Mouse (Mus musculus) heart, embryonic 16.5 days (tissue): ENCODE measurements around the gene Olfr183. TPM values are rescaled to one million over a fixed set of nuclear protein-coding genes. Genes with fewer than 3 reads are reported as not detected.

Experiments
- polyA plus RNA-seq: library from polyadenylated mRNA; unstranded; fragments of >200 nt; fragmentation: Nextera tagmentation; extraction: Ambion mirVana; gene quantifications from 2 replicates; pipeline ENCODE4 v1.2.1, GENCODE M21; 2015

Gene Olfr183
- polyA plus RNA-seq, 1 experiment from 2014 or later = not detected

Other genes with a start within 250 kb of the Olfr183 start
- not detected in 2 replicates for gene Olfr172, start 232.2 kb upstream of the Olfr183 start, polyA plus RNA-seq
- not detected in 2 replicates for gene Olfr173, start 195.1 kb upstream of the Olfr183 start, polyA plus RNA-seq
- not detected in 2 replicates for gene Olfr175-ps1, start 168.6 kb upstream of the Olfr183 start, polyA plus RNA-seq
- not detected in 2 replicates for gene Olfr177, start 120.6 kb upstream of the Olfr183 start, polyA plus RNA-seq
- not detected in 2 replicates for gene Olfr178, start 103.3 kb upstream of the Olfr183 start, polyA plus RNA-seq
- not detected in 2 replicates for gene Olfr181, start 66.6 kb upstream of the Olfr183 start, polyA plus RNA-seq
- gene Olfr180, start 66.0 kb upstream of the Olfr183 start, polyA plus RNA-seq = not detected in 2 replicates
- not detected in 2 replicates for gene Olfr186, start 34.9 kb downstream of the Olfr183 start, polyA plus RNA-seq
- gene Olfr187, start 44.4 kb downstream of the Olfr183 start, polyA plus RNA-seq = not detected in 2 replicates
- not detected in 2 replicates for gene Olfr190, start 82.6 kb downstream of the Olfr183 start, polyA plus RNA-seq
- gene Olfr191, start 94.5 kb downstream of the Olfr183 start, polyA plus RNA-seq = not detected in 2 replicates
- gene Olfr193, start 116.5 kb downstream of the Olfr183 start, polyA plus RNA-seq = not detected in 2 replicates
- gene Olfr194, start 125.7 kb downstream of the Olfr183 start, polyA plus RNA-seq = not detected in 2 replicates
- gene Olfr195, start 151.7 kb downstream of the Olfr183 start, polyA plus RNA-seq = not detected in 2 replicates
- gene Olfr196, start 175.1 kb downstream of the Olfr183 start, polyA plus RNA-seq = not detected in 2 replicates
- gene Olfr198, start 208.2 kb downstream of the Olfr183 start, polyA plus RNA-seq = not detected in 2 replicates
- not detected in 2 replicates for gene Olfr199, start 224.4 kb downstream of the Olfr183 start, polyA plus RNA-seq